Mouse (Mus musculus): ENCODE results near the gene Mdm2. TPM values are rescaled to one million over a fixed set of nuclear protein-coding genes. Genes with fewer than 3 reads are reported as not detected.
"Not testable (repeated sequence)": the region's sequence is repeated elsewhere in the genome, so short reads cannot be mapped to it uniquely, and the experiment has no call there.

Mdm2 gene
- polyA plus RNA-seq, 1 experiment from 2014 or later = 53.6 TPM

DNA sequence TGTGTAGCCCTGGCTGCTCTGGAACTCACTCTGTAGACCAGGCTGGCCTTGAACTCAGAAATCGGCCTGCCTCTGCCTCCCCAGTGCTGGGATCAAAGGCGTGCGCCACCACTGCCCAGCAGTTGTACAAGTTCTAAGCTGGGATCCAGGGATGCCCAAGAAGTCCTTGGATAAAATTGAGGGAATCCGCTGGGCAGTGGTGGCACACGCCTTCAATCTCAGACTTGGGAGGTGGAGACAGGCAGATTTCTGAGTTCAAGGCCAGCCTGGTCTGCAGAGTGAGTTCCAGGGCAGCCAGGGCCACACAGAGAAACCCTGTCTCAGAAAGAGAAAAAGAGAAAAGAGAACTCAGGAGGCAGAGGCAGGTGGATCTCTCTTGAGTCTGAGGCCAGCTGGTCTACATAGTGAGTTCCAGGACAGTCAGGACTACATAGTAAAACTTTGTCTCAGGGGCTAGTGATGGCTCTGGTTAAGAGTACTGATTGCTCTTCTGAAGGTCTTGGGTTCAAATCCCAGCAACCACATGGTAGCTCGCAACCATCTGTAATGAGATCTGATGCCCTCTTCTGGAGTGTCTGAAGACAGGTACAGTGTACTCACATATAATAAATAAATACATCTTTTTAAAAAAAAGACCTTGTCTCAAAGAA is 6.1 kb downstream of the Mdm2 start:
- Histone ChIP-seq H3K4me1 (replicated peaks) (peaks cover 23% of the 10 kb centered on the region), H3K36me3 (peaks cover 70% of the 10 kb centered on the region)
- H3K4me3 ChIP-seq; H3K27ac ChIP-seq; H3K27me3 ChIP-seq; H3K9me3 ChIP-seq; H3K9ac ChIP-seq; H3K4me2 ChIP-seq; ATAC-seq (ENCODE audit: low FRiP score): not testable (repeated sequence)
- WGBS = 96% methylated on average over 6 of the region's 6 CpGs

DNA sequence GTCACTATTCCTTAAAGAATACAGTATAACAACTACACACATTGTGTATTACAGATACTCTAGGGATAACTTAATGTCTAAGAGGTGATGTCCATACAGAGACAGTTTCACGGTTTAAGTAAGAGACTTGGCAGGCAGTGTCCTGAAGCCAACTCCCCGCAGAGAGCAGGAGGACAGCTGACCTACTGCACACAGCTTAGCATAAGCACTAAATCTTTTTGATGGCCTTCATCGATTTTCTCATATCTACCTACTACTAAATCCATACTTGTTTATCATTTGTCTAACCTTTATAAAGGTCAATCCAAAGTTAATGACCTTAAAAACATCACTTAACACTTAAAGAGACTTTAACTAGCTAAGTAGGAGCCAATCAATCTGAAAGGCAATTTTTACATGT is 7.1 kb downstream of the Mdm2 start:
- 92% methylated on average over 3 of the region's 3 CpGs for WGBS
- no peak for ATAC-seq (ENCODE audit: low FRiP score)
- H3K27ac ChIP-seq = no peak overlapping the region
- H3K36me3 ChIP-seq = peaks cover 79% of the 10 kb centered on the region
- H3K27me3 ChIP-seq = no peaks in the 10 kb centered on the region
- peaks cover 15% of the 10 kb centered on the region for H3K4me1 ChIP-seq (replicated peaks)
- H3K4me3 ChIP-seq = no peak overlapping the region
- no peak overlapping the region for H3K4me2 ChIP-seq
- no peak overlapping the region for H3K9ac ChIP-seq
- no peaks in the 10 kb centered on the region for H3K9me3 ChIP-seq

DNA sequence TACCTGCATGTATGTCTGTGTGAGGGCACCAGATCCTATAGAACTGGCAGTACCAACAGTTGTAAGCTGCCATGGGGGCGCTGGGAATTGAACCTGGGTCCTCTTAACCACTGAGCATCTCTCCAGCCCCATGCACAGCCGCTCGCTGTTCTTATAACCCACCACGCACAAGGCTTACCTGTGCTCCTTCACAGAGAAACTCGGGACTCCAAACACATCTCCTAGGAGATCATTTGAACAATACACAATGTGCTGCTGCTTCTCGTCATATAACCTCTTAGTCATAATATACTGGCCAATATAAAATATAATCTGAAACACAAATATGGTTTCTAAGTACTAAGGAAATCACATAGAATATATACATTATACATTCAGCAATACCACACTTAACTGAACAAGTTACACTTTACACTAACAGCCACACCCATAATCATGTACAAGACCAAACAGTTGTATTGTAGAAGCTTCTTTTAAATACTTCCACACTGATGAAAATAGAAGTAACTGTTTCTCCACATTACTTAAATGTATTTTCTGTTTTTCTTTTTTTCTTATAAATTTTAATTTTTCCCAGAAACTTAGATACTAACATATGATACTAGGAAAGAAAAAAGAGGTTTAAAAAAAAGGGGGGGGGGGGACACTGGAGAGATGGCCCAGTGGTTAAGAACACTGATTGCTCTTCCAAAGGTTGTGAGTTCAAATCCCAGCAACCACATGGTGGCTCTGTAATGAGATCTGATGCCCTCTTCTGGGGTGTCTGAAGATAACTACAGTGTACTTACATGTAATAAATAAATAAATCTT is 8.3 kb downstream of the Mdm2 start:
- H3K36me3 ChIP-seq = peaks cover 88% of the 10 kb centered on the region
- WGBS = 97% methylated on average over 6 of the region's 6 CpGs

DNA sequence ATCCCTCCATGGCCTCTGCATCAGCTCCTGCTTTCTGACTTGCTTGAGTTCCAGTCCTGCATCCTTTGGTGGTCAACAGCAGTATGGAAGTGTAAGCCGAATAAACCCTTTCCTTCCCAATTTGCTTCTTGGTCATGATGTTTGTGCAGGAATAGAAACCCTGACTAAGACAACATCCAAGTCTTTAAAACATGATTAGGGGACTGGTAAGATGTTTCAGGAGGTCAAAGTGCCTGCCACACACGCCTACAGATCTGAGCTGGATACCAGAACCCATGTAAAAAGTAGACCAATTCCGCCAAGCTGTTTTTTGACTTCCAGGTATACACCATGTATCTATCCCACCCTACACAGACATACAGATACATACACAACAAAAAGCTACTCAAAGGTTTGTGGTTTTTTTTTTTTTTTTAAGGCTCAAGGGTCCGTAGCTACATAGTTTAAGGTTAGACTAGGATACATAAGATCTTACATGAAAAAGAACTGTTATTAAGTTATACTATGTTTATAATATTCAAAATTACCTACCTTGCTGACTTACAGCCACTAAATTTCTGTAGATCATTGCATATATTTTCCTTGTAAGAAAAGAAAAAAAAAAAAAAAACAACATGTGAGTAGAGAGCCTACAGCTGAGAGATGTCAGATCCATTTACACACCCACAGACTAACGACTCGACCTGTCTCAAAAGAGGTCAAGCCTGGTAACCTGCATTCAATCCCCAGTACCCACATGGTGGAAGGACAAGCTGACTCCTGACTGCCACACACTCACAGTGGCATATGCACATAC is 9.3 kb downstream of the Mdm2 start:
- H3K4me1 ChIP-seq (replicated peaks) = peaks cover 1% of the 10 kb centered on the region; the same call in 1 of the 2 replicates
- no peak overlapping the region for H3K4me3 ChIP-seq
- H3K27ac ChIP-seq = no peak overlapping the region
- peaks cover 90% of the 10 kb centered on the region for H3K36me3 ChIP-seq
- no peak overlapping the region for H3K4me2 ChIP-seq
- no peaks in the 10 kb centered on the region for H3K9me3 ChIP-seq
- no peaks in the 10 kb centered on the region for H3K27me3 ChIP-seq
- WGBS = 95% methylated on average over 6 of the region's 6 CpGs
- no peak overlapping the region for H3K9ac ChIP-seq
- ATAC-seq (ENCODE audit: low FRiP score) = no peak

More for the DNA sequence above, 8.3 kb downstream of the Mdm2 start:
- Histone ChIP-seq H3K27ac (no peak overlapping the region), H3K4me3 (no peak overlapping the region), H3K27me3 (no peaks in the 10 kb centered on the region), H3K4me1 (replicated peaks) (peaks cover 11% of the 10 kb centered on the region), H3K9me3 (no peaks in the 10 kb centered on the region), H3K4me2 (no peak overlapping the region), H3K9ac (no peak overlapping the region)
- ATAC-seq (ENCODE audit: low FRiP score) = no peak

DNA sequence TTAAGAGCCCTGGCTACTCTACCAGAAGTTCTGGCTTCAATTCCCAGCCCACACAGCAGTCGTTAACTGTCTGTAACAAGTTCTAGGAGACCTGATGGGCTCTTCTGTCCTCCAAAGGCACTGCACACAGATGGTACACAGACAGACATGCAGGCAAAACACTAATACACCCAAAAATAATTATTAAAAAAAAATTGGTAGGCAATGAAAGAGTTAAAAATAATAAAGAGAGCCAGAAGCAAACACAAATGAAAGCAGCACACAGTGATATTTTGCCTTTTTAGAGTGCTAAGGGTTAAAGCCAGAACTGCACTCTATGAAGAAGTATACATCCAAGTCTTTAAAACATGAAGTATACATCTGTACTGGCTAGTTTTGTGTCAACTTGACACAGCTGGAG is 10.1 kb downstream of the Mdm2 start:
- Histone ChIP-seq H3K4me2 (no peak overlapping the region), H3K27me3 (no peaks in the 10 kb centered on the region), H3K9me3 (no peaks in the 10 kb centered on the region), H3K36me3 (peaks cover 95% of the 10 kb centered on the region), H3K4me1 (replicated peaks) (no peaks in the 10 kb centered on the region), H3K27ac (no peak overlapping the region), H3K9ac (no peak overlapping the region), H3K4me3 (no peak overlapping the region)
- 90% methylated on average over 1 of the region's 1 CpGs for WGBS
- no peak for ATAC-seq (ENCODE audit: low FRiP score)

DNA sequence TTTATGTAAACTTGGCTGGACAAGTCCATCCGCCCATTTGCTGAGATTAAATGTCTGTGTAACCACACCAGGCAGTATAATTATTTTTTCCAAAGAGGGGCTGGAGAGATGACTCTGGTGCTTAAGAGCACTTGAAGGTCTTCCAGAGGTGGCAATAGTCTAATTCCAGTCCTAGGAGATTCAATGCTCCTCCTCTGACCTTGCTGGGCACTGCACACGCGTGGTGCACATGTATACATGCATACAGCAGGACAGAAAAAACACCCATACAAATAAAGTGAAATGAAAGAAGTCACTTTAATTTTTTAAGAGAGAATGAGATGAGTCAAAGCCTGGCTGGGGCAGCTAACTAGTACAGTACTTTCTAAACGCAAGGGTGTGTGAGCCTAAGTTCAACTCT is 10.6 kb downstream of the Mdm2 start:
- no peaks in the 10 kb centered on the region for H3K9me3 ChIP-seq
- no peaks in the 10 kb centered on the region for H3K4me1 ChIP-seq (replicated peaks)
- no peak overlapping the region for H3K9ac ChIP-seq
- H3K27ac ChIP-seq = no peak overlapping the region
- H3K4me2 ChIP-seq = no peak overlapping the region
- H3K36me3 ChIP-seq = peaks cover 95% of the 10 kb centered on the region
- H3K27me3 ChIP-seq = no peaks in the 10 kb centered on the region
- H3K4me3 ChIP-seq = no peak overlapping the region
- no peak for ATAC-seq (ENCODE audit: low FRiP score)
- WGBS = 97% methylated on average over 4 of the region's 4 CpGs

DNA sequence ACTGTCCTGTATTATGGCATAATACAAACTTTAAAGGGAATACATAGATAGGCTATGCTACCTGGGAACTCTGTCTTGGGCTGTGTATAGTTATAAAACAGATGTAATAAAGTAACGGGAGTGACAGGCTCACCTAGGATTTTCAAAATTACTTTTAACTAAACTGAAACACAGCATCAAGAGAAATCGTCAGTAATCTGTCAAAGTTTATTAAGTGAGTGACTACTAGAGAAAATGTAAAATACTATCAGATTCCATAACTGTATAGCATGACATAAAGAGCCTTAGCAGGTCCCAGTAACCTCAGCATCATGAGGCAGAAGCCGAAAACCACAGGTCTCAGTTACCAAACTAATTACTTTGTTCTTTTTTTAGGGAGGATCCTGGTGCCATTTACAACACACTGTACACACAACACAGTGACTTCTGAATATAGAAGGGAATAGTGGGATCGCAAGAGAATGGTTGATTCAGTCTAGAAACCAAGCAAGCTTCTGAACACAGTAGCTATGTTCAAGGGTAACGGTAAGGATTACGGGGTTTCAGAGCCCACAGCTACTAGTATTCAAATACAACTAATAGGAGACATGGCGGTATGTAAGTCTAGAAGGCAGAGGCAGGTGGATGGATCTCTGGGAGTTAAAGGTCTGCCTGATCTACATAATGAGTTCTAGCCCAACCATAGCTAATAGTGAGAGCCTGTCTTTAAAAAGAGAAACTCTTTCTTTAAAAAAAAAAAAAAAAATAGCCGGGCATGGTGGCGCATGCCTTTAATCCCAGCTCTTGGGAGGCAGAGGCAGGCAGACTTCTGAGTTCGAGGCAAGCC is 12.0 kb downstream of the Mdm2 start:
- Histone ChIP-seq H3K4me1 (replicated peaks) (no peaks in the 10 kb centered on the region), H3K4me3 (no peak overlapping the region), H3K27me3 (no peaks in the 10 kb centered on the region), H3K36me3 (peaks cover 94% of the 10 kb centered on the region), H3K9ac (no peak overlapping the region), H3K4me2 (no peak overlapping the region), H3K27ac (no peak overlapping the region), H3K9me3 (no peaks in the 10 kb centered on the region)
- WGBS = 96% methylated on average over 10 of the region's 10 CpGs
- no peak for ATAC-seq (ENCODE audit: low FRiP score)

DNA sequence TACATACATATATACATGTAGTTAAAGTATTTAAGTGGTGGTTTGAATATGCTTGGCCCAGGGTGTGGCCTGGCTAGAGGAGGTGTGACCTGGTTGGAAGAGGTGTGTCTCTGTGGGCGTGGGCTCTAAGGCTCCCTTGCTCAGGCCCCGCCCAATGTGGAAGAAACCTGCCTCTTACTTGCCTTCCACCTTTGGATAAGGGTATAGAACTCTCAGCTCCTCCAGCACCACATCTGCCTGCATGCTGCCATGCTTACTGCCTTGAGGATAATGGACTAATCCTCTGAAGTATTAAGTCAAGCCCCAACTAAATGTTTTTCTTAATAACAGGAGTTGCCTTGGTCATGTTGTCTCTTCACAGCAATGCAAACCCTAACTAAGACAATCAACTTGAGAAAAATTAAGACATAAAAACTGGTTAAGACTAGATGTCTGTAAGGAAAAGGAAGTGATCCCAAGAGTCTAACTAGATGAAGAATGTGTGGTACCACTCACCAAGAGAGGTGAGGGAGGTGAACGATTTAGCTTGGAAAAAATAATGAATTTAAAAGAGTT is 12.9 kb downstream of the Mdm2 start:
- Histone ChIP-seq H3K4me3 (no peak overlapping the region), H3K4me2 (no peak overlapping the region), H3K36me3 (peaks cover 91% of the 10 kb centered on the region), H3K9ac (no peak overlapping the region), H3K27me3 (no peaks in the 10 kb centered on the region), H3K4me1 (replicated peaks) (no peaks in the 10 kb centered on the region), H3K27ac (no peak overlapping the region), H3K9me3 (no peaks in the 10 kb centered on the region)
- ATAC-seq (ENCODE audit: low FRiP score) = no peak
- WGBS = 95% methylated on average over 3 of the region's 3 CpGs

DNA sequence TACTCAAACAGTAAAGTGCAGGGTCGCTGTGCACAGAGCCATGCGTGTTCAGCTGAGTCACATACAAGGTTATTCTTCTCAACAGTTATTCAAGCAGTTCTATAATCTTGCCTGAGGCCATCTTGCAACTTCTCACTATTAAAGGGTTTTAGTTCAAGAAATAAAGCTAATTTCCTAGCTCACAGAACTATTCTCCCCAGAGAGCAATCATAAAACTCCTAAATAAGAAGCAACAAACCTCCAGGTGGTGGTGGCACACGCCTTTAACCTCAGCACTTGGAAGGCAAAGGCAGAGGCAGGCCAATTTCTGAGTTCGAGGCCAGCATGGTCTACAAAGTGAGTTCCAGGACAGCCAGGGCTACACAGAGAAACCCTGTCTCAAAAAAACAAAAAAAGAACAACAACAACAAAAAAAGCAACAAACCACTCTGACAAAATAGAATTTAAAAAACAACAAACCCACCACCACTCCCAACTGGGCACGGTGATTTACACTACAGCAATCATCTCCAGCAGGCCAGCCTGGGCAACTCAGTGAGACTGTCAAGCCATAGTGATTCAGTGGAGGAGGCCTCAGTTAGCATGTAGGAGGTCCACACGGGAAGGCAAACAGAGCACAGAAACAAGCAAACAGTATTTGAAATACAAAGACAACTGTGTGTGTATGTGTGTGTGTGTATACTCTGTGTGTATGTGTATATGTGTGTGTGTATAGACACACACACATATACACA is 13.6 kb downstream of the Mdm2 start:
- H3K27me3 ChIP-seq = no peaks in the 10 kb centered on the region
- H3K9ac ChIP-seq = no peak overlapping the region
- no peak overlapping the region for H3K27ac ChIP-seq
- no peak for ATAC-seq (ENCODE audit: low FRiP score)
- WGBS = 96% methylated on average over 6 of the region's 6 CpGs
- no peaks in the 10 kb centered on the region for H3K9me3 ChIP-seq
- H3K4me1 ChIP-seq (replicated peaks) = no peaks in the 10 kb centered on the region
- no peak overlapping the region for H3K4me3 ChIP-seq
- H3K4me2 ChIP-seq = no peak overlapping the region
- H3K36me3 ChIP-seq = peaks cover 93% of the 10 kb centered on the region

DNA sequence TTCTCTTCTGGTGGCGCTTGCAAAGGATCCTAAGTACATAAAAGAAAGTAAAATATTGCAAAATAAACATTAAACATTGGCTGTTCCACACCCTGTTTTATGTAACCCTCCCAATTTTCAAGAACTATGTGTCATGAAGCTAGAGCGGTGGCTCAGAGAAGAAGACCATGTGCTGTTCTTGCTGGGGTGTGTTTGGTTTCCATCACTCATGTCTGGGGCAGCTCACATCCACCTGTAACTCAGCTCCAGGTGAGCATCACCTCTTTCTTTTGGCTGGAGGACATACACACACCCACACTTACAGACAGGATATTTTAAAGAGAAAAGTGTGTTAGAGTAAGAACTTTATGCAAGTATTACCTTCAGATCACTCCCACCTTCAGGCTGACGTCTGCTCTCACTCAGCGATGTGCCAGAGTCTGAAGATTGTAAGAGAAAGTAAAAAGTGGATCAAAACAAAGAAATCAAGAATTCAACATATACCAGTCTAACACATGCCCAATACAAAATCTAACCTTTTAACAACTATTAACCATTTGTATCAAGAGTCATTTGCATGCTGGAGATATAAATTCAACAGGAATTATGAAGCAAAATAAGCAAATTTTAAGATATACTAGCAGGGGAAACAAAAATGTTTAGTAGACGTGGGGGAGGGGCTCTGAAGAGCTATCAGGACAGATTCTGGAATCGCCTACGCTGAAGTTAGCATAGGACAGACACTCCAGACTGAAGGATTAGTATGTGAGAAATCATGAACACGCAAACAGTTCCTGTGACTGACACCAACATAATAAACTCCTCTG is 14.3 kb downstream of the Mdm2 start:
- Histone ChIP-seq H3K36me3 (peaks cover 94% of the 10 kb centered on the region), H3K27me3 (no peaks in the 10 kb centered on the region), H3K9ac (no peak overlapping the region), H3K27ac (no peak overlapping the region), H3K4me3 (no peak overlapping the region), H3K4me1 (replicated peaks) (no peaks in the 10 kb centered on the region), H3K4me2 (no peak overlapping the region), H3K9me3 (no peaks in the 10 kb centered on the region)
- no peak for ATAC-seq (ENCODE audit: low FRiP score)
- WGBS = 95% methylated on average over 8 of the region's 8 CpGs

Data from hindbrain, embryonic 13.5 days (tissue).